Mouse (Mus musculus): Measurements from ENCODE around the gene Gm3453. TPM values are rescaled to one million over a fixed set of nuclear protein-coding genes. Genes with fewer than 3 reads are reported as not detected.
A peak's percentile ranks its signal among the peaks of the same experiment; 100 is the strongest.
"Not testable (repeated sequence)": the region's sequence is repeated elsewhere in the genome, so short reads cannot be mapped to it uniquely, and the experiment has no call there.

Gene Gm3453
- not detected in 2 replicates for polyA plus RNA-seq (2012; rRNA removed)

- not testable (repeated sequence) for DNase-seq (ENCODE audit: low spot score)
Observed at GRCm38 (mm10) chr14:5979037-5979436, at the start of gene Gm3453. TSS of gene Gm3453 (minus strand) at chr14:5979137.

DNA sequence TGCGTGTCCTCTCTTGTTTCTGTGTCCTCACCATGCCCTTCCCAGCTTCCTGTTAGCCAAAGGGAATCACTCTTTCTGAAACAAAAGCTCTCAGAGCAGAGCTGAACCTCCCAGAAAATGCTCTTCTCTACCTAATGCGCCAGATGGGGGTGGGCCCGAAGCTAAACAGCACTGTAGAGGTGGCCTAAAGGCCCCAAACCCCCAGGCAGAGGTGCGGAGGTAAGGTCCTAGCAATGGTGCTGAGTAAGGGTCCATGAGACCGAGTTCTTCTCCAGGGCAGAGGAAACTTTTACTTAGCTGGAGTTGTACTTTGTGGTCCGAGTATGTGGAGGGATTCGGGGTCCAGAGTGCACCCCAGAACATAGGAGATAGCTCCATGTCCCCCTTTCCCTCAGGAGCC is 8.2 kb upstream of the Gm3453 start:
- not testable (repeated sequence) for DNase-seq (ENCODE audit: low spot score)

DNA sequence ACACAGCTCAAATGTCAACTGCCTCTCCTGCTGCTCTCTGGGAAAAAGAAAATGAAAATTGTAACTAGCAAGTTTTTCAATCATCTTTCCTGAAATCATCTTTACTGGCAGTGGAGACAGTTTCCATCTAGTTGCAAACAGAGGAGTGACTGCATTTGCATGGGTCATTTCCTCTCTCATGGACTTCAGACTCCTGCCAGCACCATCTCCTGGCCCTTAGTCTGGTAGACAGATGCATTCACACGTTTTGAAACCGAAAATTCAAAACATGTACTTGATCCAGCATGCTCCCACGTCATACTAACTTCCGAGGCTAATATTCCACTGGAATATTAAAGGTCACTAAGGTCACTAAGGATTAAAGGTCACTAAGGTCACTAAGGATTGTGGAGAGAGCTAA is 16.5 kb downstream of the Gm3453 start:
- DNase-seq (ENCODE audit: low spot score): not testable (repeated sequence)

DNA sequence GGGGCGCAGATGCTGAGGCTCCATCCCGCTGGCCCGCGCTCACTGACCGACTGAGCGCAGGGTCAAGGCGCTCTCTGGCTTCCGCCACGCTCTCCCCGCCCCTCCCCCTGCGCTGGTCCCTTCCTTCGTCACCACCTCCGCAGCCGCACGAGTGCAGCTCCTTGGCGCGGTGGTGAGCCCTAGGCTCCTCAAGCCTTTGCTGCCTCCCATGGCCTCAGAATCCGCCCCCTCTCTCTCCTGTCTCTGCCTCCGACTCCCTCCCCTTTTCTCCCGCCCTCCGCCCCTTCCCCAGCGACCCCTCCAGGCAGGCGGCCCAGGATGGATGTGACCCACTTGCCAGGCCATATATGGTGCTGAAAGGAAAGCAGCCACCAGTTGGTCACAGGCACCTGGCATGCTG is 17.3 kb downstream of the Gm3453 start, which contains the start of gene Gm3248:
TSS of gene Gm3248 (minus strand) at position 111 of the 400 bp plus-strand sequence.
- DNase-seq (ENCODE audit: low spot score): peak; percentile 21

- peak; percentile 23 for DNase-seq (ENCODE audit: low spot score)
Observed at GRCm38 (mm10) chr14:5961102-5961501, 17.8 kb downstream of the Gm3453 start.

DNA sequence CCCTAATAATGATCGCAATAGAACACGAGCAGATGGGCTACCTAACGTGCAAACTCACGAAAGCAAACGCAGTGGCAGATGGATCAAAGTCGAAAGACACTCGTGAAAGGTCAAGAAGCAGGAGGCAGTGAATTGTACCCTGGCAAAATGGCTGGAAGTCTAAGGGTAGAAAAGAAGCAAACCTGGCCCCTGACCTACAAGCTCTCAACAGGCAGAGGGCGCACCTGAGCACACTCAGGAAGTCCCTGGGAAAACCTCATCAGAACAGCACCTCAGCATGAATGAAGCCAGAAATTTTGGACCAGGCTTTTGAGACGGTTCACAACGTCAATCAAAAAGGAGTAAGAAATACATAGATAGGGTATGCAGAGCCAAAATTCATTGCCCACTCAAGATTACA is 18.5 kb downstream of the Gm3453 start:
- not testable (repeated sequence) for DNase-seq (ENCODE audit: low spot score)

GRCm38 (mm10) chr14:5923276-5923675 is 55.7 kb downstream of the Gm3453 start:
- not testable (repeated sequence) for DNase-seq (ENCODE audit: low spot score)

Other genes starting within 250 kb of the Gm3453 start
- gene Gm3373, start 237.6 kb downstream of the Gm3453 start, polyA plus RNA-seq (2012; rRNA removed): 1.1 and 1.9 TPM in 2 replicates
- 3.3 and 4.5 TPM in 2 replicates for gene Gm3383, start 171.2 kb downstream of the Gm3453 start, polyA plus RNA-seq (2012; rRNA removed)
- gene Gm3424, start 148.8 kb downstream of the Gm3453 start, polyA plus RNA-seq (2012; rRNA removed): not detected in 2 replicates
- gene Gm8237, start 98.8 kb downstream of the Gm3453 start, polyA plus RNA-seq (2012; rRNA removed): 0.32 and 0.37 TPM in 2 replicates
- gene Gm3248, start 17.4 kb downstream of the Gm3453 start, polyA plus RNA-seq (2012; rRNA removed): 3.4 and 4.9 TPM in 2 replicates
- not detected in 2 replicates for gene Gm6337, start 79.1 kb upstream of the Gm3453 start, polyA plus RNA-seq (2012; rRNA removed)
- gene Gm8206, start 114.8 kb upstream of the Gm3453 start, polyA plus RNA-seq (2012; rRNA removed): 5.1 and 7.5 TPM in 2 replicates
- gene Gm3468, start 129.5 kb upstream of the Gm3453 start, polyA plus RNA-seq (2012; rRNA removed): 5.9 and 9.3 TPM in 2 replicates
- gene Gm3476, start 146.7 kb upstream of the Gm3453 start, polyA plus RNA-seq (2012; rRNA removed): not detected in 2 replicates
- not detected in 2 replicates for gene Gm21560, start 240.2 kb upstream of the Gm3453 start, polyA plus RNA-seq (2012; rRNA removed)